Mouse (Mus musculus): ENCODE results near the gene Nfic. TPM values are rescaled to one million over a fixed set of nuclear protein-coding genes. Genes with fewer than 3 reads are reported as not detected.
A peak's percentile ranks its signal among the peaks of the same experiment; 100 is the strongest.

The Nfic gene
- polyA plus RNA-seq, 1 experiment from 2014 or later, result 57.2 TPM

GRCm38 (mm10) chr10:81400371-81401204 is 54.8 kb downstream of the Nfic start:
- ATAC-seq (replicated peaks; ENCODE audit: low FRiP score, low TSS enrichment, low read depth), result no peak
- Histone ChIP-seq H3K36me3 (ENCODE audit: control insufficient read depth, insufficient read depth, low read length) (peaks cover 42% of the 10 kb centered on the region), H3K4me3 (ENCODE audit: low read depth, low read length) (no peak overlapping the region), H3K9me3 (ENCODE audit: control insufficient read depth, low read length) (no peaks in the 10 kb centered on the region), H3K27ac (ENCODE audit: low read depth) (no peak overlapping the region), H3K4me2 (ENCODE audit: low read length) (no peak overlapping the region), H3K4me1 (replicated peaks; ENCODE audit: control insufficient read depth, insufficient read depth, low read length) (peaks cover 15% of the 10 kb centered on the region), H3K27me3 (replicated peaks; ENCODE audit: control insufficient read depth, insufficient read depth, low read length) (no peaks in the 10 kb centered on the region), H3K9ac (ENCODE audit: low read length) (no peak overlapping the region)
- WGBS, result 61% methylated on average over 22 of the region's 22 CpGs
- no peak for DNase-seq (ENCODE audit: low spot score)

GRCm38 (mm10) chr10:81399798-81400308 is 55.6 kb downstream of the Nfic start:
- WGBS, result 73% methylated on average over 18 of the region's 18 CpGs
- ATAC-seq (replicated peaks; ENCODE audit: low FRiP score, low TSS enrichment, low read depth) (no peak), DNase-seq (ENCODE audit: low spot score) (no peak)

GRCm38 (mm10) chr10:81399296-81399695 is 56.1 kb downstream of the Nfic start:
- Histone ChIP-seq H3K4me3 (ENCODE audit: low read depth, low read length) (no peak overlapping the region), H3K4me2 (ENCODE audit: low read length) (no peak overlapping the region), H3K36me3 (ENCODE audit: control insufficient read depth, insufficient read depth, low read length) (peaks cover 33% of the 10 kb centered on the region), H3K27ac (ENCODE audit: low read depth) (no peak overlapping the region), H3K9me3 (ENCODE audit: control insufficient read depth, low read length) (no peaks in the 10 kb centered on the region), H3K4me1 (replicated peaks; ENCODE audit: control insufficient read depth, insufficient read depth, low read length) (peaks cover 15% of the 10 kb centered on the region), H3K27me3 (replicated peaks; ENCODE audit: control insufficient read depth, insufficient read depth, low read length) (no peaks in the 10 kb centered on the region), H3K9ac (ENCODE audit: low read length) (no peak overlapping the region)
- ATAC-seq (replicated peaks; ENCODE audit: low FRiP score, low TSS enrichment, low read depth), result no peak
- no peak for DNase-seq (ENCODE audit: low spot score)
- WGBS, result 52% methylated on average over 5 of the region's 5 CpGs

More at GRCm38 (mm10) chr10:81399798-81400308, 55.6 kb downstream of the Nfic start:
- Histone ChIP-seq H3K4me3 (ENCODE audit: low read depth, low read length) (no peak overlapping the region), H3K27ac (ENCODE audit: low read depth) (no peak overlapping the region), H3K4me1 (replicated peaks; ENCODE audit: control insufficient read depth, insufficient read depth, low read length) (peaks cover 15% of the 10 kb centered on the region), H3K9me3 (ENCODE audit: control insufficient read depth, low read length) (no peaks in the 10 kb centered on the region), H3K36me3 (ENCODE audit: control insufficient read depth, insufficient read depth, low read length) (peaks cover 38% of the 10 kb centered on the region), H3K4me2 (ENCODE audit: low read length) (no peak overlapping the region), H3K9ac (ENCODE audit: low read length) (no peak overlapping the region), H3K27me3 (replicated peaks; ENCODE audit: control insufficient read depth, insufficient read depth, low read length) (no peaks in the 10 kb centered on the region)

DNA sequence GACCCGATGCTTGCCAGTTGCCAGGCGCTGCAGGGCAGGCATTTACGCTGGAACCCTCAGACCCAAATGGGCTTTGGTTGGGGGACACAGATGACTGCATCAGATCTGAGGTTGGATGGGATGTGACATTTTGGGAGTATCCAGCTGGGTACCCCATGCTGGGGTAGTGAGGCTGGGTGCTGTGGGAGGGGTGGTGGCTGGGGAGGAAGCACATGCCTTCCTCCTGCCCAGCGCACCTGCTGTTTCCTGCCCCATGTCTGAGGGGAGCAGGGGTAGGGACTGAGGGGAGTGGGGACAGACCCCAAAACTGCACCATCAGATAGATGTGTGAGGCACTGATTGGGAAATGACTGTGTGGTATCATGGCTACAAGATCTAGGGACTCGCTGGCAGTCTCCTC is 58.7 kb downstream of the Nfic start:
- no peak for ATAC-seq (replicated peaks; ENCODE audit: low FRiP score, low TSS enrichment, low read depth)
- WGBS, result 83% methylated on average over 5 of the region's 5 CpGs
- Histone ChIP-seq H3K9ac (ENCODE audit: low read length) (no peak overlapping the region), H3K27me3 (replicated peaks; ENCODE audit: control insufficient read depth, insufficient read depth, low read length) (no peaks in the 10 kb centered on the region), H3K4me3 (ENCODE audit: low read depth, low read length) (no peak overlapping the region), H3K9me3 (ENCODE audit: control insufficient read depth, low read length) (no peaks in the 10 kb centered on the region), H3K27ac (ENCODE audit: low read depth) (no peak overlapping the region), H3K4me1 (replicated peaks; ENCODE audit: control insufficient read depth, insufficient read depth, low read length) (peaks cover 16% of the 10 kb centered on the region), H3K4me2 (ENCODE audit: low read length) (no peak overlapping the region), H3K36me3 (ENCODE audit: control insufficient read depth, insufficient read depth, low read length) (peaks cover 28% of the 10 kb centered on the region)
- no peak for DNase-seq (ENCODE audit: low spot score)

GRCm38 (mm10) chr10:81395865-81396264 is 59.6 kb downstream of the Nfic start:
- DNase-seq (ENCODE audit: low spot score), result no peak
- no peak for ATAC-seq (replicated peaks; ENCODE audit: low FRiP score, low TSS enrichment, low read depth)
- H3K9me3 ChIP-seq (ENCODE audit: control insufficient read depth, low read length), result no peaks in the 10 kb centered on the region
- 89% methylated on average over 4 of the region's 4 CpGs for WGBS
- H3K4me1 ChIP-seq (replicated peaks; ENCODE audit: control insufficient read depth, insufficient read depth, low read length), result peaks cover 16% of the 10 kb centered on the region
- no peak overlapping the region for H3K4me3 ChIP-seq (ENCODE audit: low read depth, low read length)
- peaks cover 27% of the 10 kb centered on the region for H3K36me3 ChIP-seq (ENCODE audit: control insufficient read depth, insufficient read depth, low read length)
- no peak overlapping the region for H3K27ac ChIP-seq (ENCODE audit: low read depth)
- no peaks in the 10 kb centered on the region for H3K27me3 ChIP-seq (replicated peaks; ENCODE audit: control insufficient read depth, insufficient read depth, low read length)
- no peak overlapping the region for H3K9ac ChIP-seq (ENCODE audit: low read length)
- H3K4me2 ChIP-seq (ENCODE audit: low read length), result no peak overlapping the region

DNA sequence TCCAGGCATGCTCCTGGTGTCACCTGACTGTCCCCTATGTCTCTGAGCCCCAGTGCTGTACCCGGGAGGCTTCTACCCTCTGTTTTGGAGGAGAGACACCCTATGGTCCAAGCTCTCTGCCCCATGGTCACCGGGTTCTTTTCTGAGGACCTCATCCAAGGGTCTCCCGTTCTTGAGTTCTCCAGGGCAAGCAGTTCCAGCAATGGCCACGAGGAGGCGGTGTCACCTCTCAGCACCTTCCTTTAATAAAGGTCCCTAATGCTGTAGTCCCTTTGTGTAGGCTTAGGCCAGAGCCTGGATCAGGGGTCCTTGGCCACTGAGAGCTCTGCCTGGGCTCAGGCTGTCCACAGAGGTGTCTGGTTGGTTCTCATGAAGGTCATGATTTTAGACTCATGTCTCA is 60.3 kb downstream of the Nfic start:
- H3K27ac ChIP-seq (ENCODE audit: low read depth), result no peak overlapping the region
- H3K4me2 ChIP-seq (ENCODE audit: low read length), result no peak overlapping the region
- H3K9ac ChIP-seq (ENCODE audit: low read length), result no peak overlapping the region
- WGBS, result 15% methylated on average over 5 of the region's 5 CpGs
- H3K9me3 ChIP-seq (ENCODE audit: control insufficient read depth, low read length), result no peaks in the 10 kb centered on the region
- H3K36me3 ChIP-seq (ENCODE audit: control insufficient read depth, insufficient read depth, low read length), result peaks cover 20% of the 10 kb centered on the region
- peaks cover 16% of the 10 kb centered on the region for H3K4me1 ChIP-seq (replicated peaks; ENCODE audit: control insufficient read depth, insufficient read depth, low read length)
- no peaks in the 10 kb centered on the region for H3K27me3 ChIP-seq (replicated peaks; ENCODE audit: control insufficient read depth, insufficient read depth, low read length)
- DNase-seq (ENCODE audit: low spot score) (peak; percentile 92), ATAC-seq (replicated peaks; ENCODE audit: low FRiP score, low TSS enrichment, low read depth) (no peak)
- H3K4me3 ChIP-seq (ENCODE audit: low read depth, low read length), result no peak overlapping the region

DNA sequence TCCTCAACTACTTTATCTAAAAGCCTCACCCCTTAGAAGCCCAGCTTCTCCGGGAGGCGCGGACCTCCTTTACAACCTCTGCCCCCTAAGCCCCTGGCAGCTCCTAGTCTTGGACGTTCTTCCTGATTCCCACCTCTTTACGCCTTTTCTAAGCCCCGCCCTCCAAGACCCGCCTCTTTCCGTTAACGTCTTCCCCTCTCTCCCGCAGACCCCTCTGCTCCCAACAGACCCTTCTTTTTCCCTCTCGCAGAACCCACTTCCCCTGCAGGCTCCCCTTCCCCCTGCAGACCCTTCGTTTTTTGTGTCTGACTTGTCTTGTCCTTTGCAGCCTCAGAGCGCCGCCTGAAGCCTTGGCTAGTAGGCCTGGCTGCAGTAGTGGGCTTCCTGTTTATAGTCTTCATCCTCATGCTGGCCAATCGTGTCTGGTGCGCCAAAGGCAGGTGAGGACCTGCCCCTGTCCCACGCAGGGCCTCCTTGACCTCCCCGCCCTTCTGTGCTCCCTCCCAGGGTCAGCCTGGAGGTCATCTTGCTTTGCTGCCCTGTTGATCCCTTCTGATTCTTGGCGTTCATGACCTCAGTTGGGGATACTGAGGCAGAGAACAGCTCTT is 61.9 kb downstream of the Nfic start:
- 5% methylated on average over 19 of the region's 19 CpGs for WGBS
- peak overlapping the region; percentile 61 for H3K4me2 ChIP-seq (ENCODE audit: low read length)
- no peaks in the 10 kb centered on the region for H3K9me3 ChIP-seq (ENCODE audit: control insufficient read depth, low read length)
- peak overlapping the region; percentile 34 for H3K4me3 ChIP-seq (ENCODE audit: low read depth, low read length)
- no peaks in the 10 kb centered on the region for H3K27me3 ChIP-seq (replicated peaks; ENCODE audit: control insufficient read depth, insufficient read depth, low read length)
- H3K9ac ChIP-seq (ENCODE audit: low read length), result peak overlapping the region; percentile 40
- ATAC-seq (replicated peaks; ENCODE audit: low FRiP score, low TSS enrichment, low read depth), result peak; percentile 13; the same call in 1 of the 2 replicates
- peaks cover 13% of the 10 kb centered on the region for H3K36me3 ChIP-seq (ENCODE audit: control insufficient read depth, insufficient read depth, low read length)
- H3K27ac ChIP-seq (ENCODE audit: low read depth), result peak overlapping the region; percentile 69
- peak; percentile 77 for DNase-seq (ENCODE audit: low spot score)
- H3K4me1 ChIP-seq (replicated peaks; ENCODE audit: control insufficient read depth, insufficient read depth, low read length), result peaks cover 20% of the 10 kb centered on the region

DNA sequence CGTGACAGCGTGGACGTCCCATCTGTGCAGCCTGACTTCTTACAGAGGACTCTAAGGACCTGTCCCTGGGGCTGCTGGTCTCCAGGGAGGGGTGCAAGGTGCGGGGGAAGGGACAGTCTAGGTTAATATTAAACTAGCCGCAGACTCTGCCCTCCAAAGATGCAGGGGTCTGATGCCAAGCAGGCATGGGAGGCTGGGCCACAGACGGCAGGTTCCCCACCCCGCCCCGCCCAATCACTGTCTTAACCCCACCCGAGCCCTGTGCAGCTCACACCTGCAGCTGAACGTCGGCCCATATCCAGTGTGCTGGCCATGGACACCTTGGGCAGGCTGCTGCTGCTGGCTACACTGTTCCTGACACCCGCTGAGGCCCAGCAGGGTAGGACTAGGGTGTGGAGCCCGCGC is 62.7 kb downstream of the Nfic start, which contains the start of gene Smim24:
Gene Smim24 (plus strand): TSS at position 271 of the 405 bp plus-strand sequence.
- 56% methylated on average over 14 of the region's 14 CpGs for whole genome bisulfite sequencing
- H3K27ac ChIP-seq (ENCODE audit: low read depth), result peak within 1 kb of the TSS; percentile 69
- H3K9me3 ChIP-seq (ENCODE audit: control insufficient read depth, low read length), result no peaks in the 10 kb centered on the region
- no peak for DNase-seq (ENCODE audit: low spot score)
- H3K36me3 ChIP-seq (ENCODE audit: control insufficient read depth, insufficient read depth, low read length), result peaks cover 21% of the 10 kb centered on the region
- peaks cover 20% of the 10 kb centered on the region for H3K4me1 ChIP-seq (replicated peaks; ENCODE audit: control insufficient read depth, insufficient read depth, low read length)
- ATAC-seq (replicated peaks; ENCODE audit: low FRiP score, low TSS enrichment, low read depth), result peak; percentile 59
- H3K4me2 ChIP-seq (ENCODE audit: low read length), result peak within 1 kb of the TSS; percentile 61
- peak within 1 kb of the TSS; percentile 34 for H3K4me3 ChIP-seq (ENCODE audit: low read depth, low read length)
- H3K27me3 ChIP-seq (replicated peaks; ENCODE audit: control insufficient read depth, insufficient read depth, low read length), result no peaks in the 10 kb centered on the region
- peak within 1 kb of the TSS; percentile 40 for H3K9ac ChIP-seq (ENCODE audit: low read length)

All from intestine, embryonic 14.5 days (tissue).